Mouse (Mus musculus): ENCODE measurements around the gene Gatad2b. TPM values are rescaled to one million over a fixed set of nuclear protein-coding genes. Genes with fewer than 3 reads are reported as not detected.

Gene Gatad2b
- total and polyA plus RNA-seq, 2 experiments, result 6.3 to 7.1 TPM

GRCm38 (mm10) chr3:90387483-90387882, 94.5 kb downstream of the Gatad2b start:
- 52% methylated on average over 11 of the region's 11 CpGs for WGBS
- H3K27ac ChIP-seq (replicated peaks; ENCODE audit: insufficient read depth, low read depth, low read length), result no peak overlapping the region
- peaks cover 2% of the 10 kb centered on the region; the same call in 1 of the 2 replicates for H3K4me1 ChIP-seq (ENCODE audit: control insufficient read depth, insufficient read depth, low read length)
- TF ChIP-seq CTCF (IDR thresholded peaks at IDR 0.05; ENCODE audit: low read depth, low read length), result no peak
- no peak for TF ChIP-seq POLR2A (IDR thresholded peaks at IDR 0.05; ENCODE audit: extremely low read depth, insufficient read depth, low read length)
- H3K4me3 ChIP-seq (ENCODE audit: insufficient read depth, low read depth, low read length), result no peak overlapping the region
- H3K79me2 ChIP-seq (ENCODE audit: control insufficient read depth, insufficient read depth, low read length), result no peaks in the 10 kb centered on the region
- DNase-seq (ENCODE audit: extremely low read depth, low read depth, low spot score), result no peak
- H3K27me3 ChIP-seq (ENCODE audit: control insufficient read depth, insufficient read depth, low read length), result no peaks in the 10 kb centered on the region; the same call in 1 of the 2 replicates
- H3K9ac ChIP-seq (ENCODE audit: low read depth, low read length), result no peak overlapping the region
- peaks cover 2% of the 10 kb centered on the region; the same call in 1 of the 2 replicates for H3K36me3 ChIP-seq (ENCODE audit: control insufficient read depth, insufficient read depth, low read length)

- H3K4me1 ChIP-seq (ENCODE audit: control insufficient read depth, insufficient read depth, low read length), result peaks cover 2% of the 10 kb centered on the region; the same call in 1 of the 2 replicates
- no peak overlapping the region for H3K9ac ChIP-seq (ENCODE audit: low read depth, low read length)
- H3K4me3 ChIP-seq (ENCODE audit: insufficient read depth, low read depth, low read length), result no peak overlapping the region
- WGBS, result 96% methylated on average over 4 of the region's 4 CpGs
- H3K36me3 ChIP-seq (ENCODE audit: control insufficient read depth, insufficient read depth, low read length), result peaks cover 3% of the 10 kb centered on the region; the same call in 1 of the 2 replicates
- no peak overlapping the region for H3K27ac ChIP-seq (replicated peaks; ENCODE audit: insufficient read depth, low read depth, low read length)
- H3K79me2 ChIP-seq (ENCODE audit: control insufficient read depth, insufficient read depth, low read length), result no peaks in the 10 kb centered on the region
- no peaks in the 10 kb centered on the region; the same call in 1 of the 2 replicates for H3K27me3 ChIP-seq (ENCODE audit: control insufficient read depth, insufficient read depth, low read length)
- no peak for DNase-seq (ENCODE audit: extremely low read depth, low read depth, low spot score)
- TF ChIP-seq POLR2A (IDR thresholded peaks at IDR 0.05; ENCODE audit: extremely low read depth, insufficient read depth, low read length) (no peak), CTCF (IDR thresholded peaks at IDR 0.05; ENCODE audit: low read depth, low read length) (no peak)
Measured at GRCm38 (mm10) chr3:90388192-90388591, 95.2 kb downstream of the Gatad2b start.

GRCm38 (mm10) chr3:90388726-90389510, 95.9 kb downstream of the Gatad2b start:
- no peaks in the 10 kb centered on the region; the same call in 1 of the 2 replicates for H3K27me3 ChIP-seq (ENCODE audit: control insufficient read depth, insufficient read depth, low read length)
- TF ChIP-seq POLR2A (IDR thresholded peaks at IDR 0.05; ENCODE audit: extremely low read depth, insufficient read depth, low read length) (no peak), CTCF (IDR thresholded peaks at IDR 0.05; ENCODE audit: low read depth, low read length) (no peak)
- no peaks in the 10 kb centered on the region for H3K79me2 ChIP-seq (ENCODE audit: control insufficient read depth, insufficient read depth, low read length)
- H3K4me3 ChIP-seq (ENCODE audit: insufficient read depth, low read depth, low read length), result peak overlapping the region; percentile 55
- DNase-seq (ENCODE audit: extremely low read depth, low read depth, low spot score), result no peak
- H3K4me1 ChIP-seq (ENCODE audit: control insufficient read depth, insufficient read depth, low read length), result peaks cover 2% of the 10 kb centered on the region; the same call in 1 of the 2 replicates
- peak overlapping the region; percentile 49 for H3K9ac ChIP-seq (ENCODE audit: low read depth, low read length)
- no peak overlapping the region for H3K27ac ChIP-seq (replicated peaks; ENCODE audit: insufficient read depth, low read depth, low read length)
- H3K36me3 ChIP-seq (ENCODE audit: control insufficient read depth, insufficient read depth, low read length), result peaks cover 5% of the 10 kb centered on the region; the same call in 1 of the 2 replicates
- WGBS, result 24% methylated on average over 53 of the region's 53 CpGs

- Histone ChIP-seq H3K79me2 (ENCODE audit: control insufficient read depth, insufficient read depth, low read length) (no peaks in the 10 kb centered on the region), H3K4me1 (ENCODE audit: control insufficient read depth, insufficient read depth, low read length) (peaks cover 2% of the 10 kb centered on the region; the same call in 1 of the 2 replicates), H3K9ac (ENCODE audit: low read depth, low read length) (peak within 1 kb of the TSS; percentile 49), H3K4me3 (ENCODE audit: insufficient read depth, low read depth, low read length) (peak within 1 kb of the TSS; percentile 55), H3K27ac (replicated peaks; ENCODE audit: insufficient read depth, low read depth, low read length) (no peak within 1 kb of the TSS), H3K27me3 (ENCODE audit: control insufficient read depth, insufficient read depth, low read length) (no peaks in the 10 kb centered on the region; the same call in 1 of the 2 replicates), H3K36me3 (ENCODE audit: control insufficient read depth, insufficient read depth, low read length) (peaks cover 8% of the 10 kb centered on the region; the same call in 1 of the 2 replicates)
- DNase-seq (ENCODE audit: extremely low read depth, low read depth, low spot score), result no peak
- 17% methylated on average over 55 of the region's 55 CpGs for WGBS
- TF ChIP-seq CTCF (IDR thresholded peaks at IDR 0.05; ENCODE audit: low read depth, low read length), result no peak
- TF ChIP-seq POLR2A (IDR thresholded peaks at IDR 0.05; ENCODE audit: extremely low read depth, insufficient read depth, low read length), result no peak
Measured at GRCm38 (mm10) chr3:90389511-90390490, 96.8 kb downstream of the Gatad2b start, which contains the start of gene Slc27a3. Gene Slc27a3 (minus strand): TSS chr3:90389938.

- H3K27ac ChIP-seq (replicated peaks; ENCODE audit: insufficient read depth, low read depth, low read length), result no peak overlapping the region
- H3K4me1 ChIP-seq (ENCODE audit: control insufficient read depth, insufficient read depth, low read length), result peaks cover 2% of the 10 kb centered on the region; the same call in 1 of the 2 replicates
- no peak for DNase-seq (ENCODE audit: extremely low read depth, low read depth, low spot score)
- H3K79me2 ChIP-seq (ENCODE audit: control insufficient read depth, insufficient read depth, low read length), result no peaks in the 10 kb centered on the region
- H3K9ac ChIP-seq (ENCODE audit: low read depth, low read length), result no peak overlapping the region
- 89% methylated on average over 4 of the region's 4 CpGs for WGBS
- no peaks in the 10 kb centered on the region; the same call in 1 of the 2 replicates for H3K27me3 ChIP-seq (ENCODE audit: control insufficient read depth, insufficient read depth, low read length)
- peaks cover 12% of the 10 kb centered on the region; the same call in 1 of the 2 replicates for H3K36me3 ChIP-seq (ENCODE audit: control insufficient read depth, insufficient read depth, low read length)
- TF ChIP-seq CTCF (IDR thresholded peaks at IDR 0.05; ENCODE audit: low read depth, low read length) (no peak), POLR2A (IDR thresholded peaks at IDR 0.05; ENCODE audit: extremely low read depth, insufficient read depth, low read length) (no peak)
- no peak overlapping the region for H3K4me3 ChIP-seq (ENCODE audit: insufficient read depth, low read depth, low read length)
Measured at GRCm38 (mm10) chr3:90391004-90391403, 98.0 kb downstream of the Gatad2b start.
